Mouse (Mus musculus) right cerebral cortex, adult 18-20 months (tissue): ENCODE measurements around the gene Klc3.

ENCODE experiments used
- DNase-seq: peaks from one replicate; pipeline ENCODE4 v3.0.0; 2022; ENCODE audit warnings: mixed read lengths

Klc3 gene

DNA sequence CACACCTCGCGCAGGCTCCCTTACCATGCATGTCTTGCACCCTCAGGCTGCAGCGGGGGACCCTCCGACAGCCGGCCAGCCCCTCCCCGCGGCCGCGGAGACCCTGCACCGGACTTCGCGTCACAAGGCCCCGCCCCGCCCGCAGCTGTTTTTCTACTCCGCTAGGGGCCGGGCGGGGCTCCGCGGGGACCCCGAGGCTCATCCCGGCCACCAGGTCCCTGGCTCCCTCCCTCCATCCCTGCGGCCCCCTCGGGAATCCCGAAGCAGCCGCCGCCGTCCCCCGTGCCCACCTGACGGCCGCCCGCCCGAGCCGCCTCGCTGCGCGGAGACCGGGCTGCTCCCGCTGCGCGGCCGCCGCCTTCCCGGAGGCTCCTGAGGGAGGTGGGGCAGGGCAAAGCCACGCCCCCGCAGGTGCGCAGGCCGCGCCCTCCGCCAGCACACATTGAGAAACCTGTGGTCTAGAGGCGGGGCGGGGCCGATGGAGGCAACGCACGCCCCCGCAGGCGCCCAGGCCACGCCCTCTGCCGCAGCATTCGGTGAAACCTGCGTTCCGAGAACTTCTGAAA, at the start of gene Klc3:
Gene Klc3, minus strand, starts transcription at position 374 of the 566 bp plus-strand sequence.
- DNase-seq = no peak

DNA sequence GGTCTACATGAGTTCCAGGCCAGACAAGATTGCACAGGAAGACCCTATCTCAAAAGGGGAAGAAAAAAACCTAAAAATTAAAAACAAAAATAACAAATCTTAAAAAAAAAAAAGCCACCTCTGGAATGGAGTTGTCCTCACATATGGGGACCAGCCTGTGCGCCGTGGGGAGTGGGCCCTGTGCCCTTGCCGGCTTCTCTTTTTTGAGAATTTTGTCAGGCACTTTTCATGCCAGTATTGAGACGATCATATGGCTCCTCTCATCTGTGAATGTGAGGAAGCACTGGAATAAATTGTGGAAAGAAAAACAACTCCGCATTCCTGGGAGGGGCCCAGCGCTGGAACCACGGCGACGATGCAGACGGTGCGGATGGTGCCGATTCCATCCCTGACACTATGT, 45.3 kb upstream of the Klc3 start:
- DNase-seq = no peak

DNA sequence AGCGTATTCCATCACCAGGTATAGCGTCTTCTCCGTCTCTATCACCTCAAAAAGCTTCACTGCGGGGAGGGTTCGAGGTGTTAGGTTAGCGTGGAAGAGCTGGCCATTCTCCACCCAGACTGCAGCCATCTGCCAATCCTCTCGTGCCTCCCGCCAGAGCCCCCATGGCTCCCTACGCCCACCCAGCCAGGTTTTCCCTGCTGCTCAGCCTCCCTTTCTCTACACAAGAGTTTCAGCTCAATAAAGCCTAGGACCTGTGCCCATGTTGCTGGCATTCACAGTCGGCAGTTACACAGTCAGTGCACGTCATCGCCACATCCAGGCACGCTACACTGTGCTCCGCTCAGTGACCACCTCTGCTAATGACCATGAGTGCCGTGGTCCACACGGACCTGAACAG, 43.8 kb upstream of the Klc3 start:
- DNase-seq = peak; percentile 40

DNA sequence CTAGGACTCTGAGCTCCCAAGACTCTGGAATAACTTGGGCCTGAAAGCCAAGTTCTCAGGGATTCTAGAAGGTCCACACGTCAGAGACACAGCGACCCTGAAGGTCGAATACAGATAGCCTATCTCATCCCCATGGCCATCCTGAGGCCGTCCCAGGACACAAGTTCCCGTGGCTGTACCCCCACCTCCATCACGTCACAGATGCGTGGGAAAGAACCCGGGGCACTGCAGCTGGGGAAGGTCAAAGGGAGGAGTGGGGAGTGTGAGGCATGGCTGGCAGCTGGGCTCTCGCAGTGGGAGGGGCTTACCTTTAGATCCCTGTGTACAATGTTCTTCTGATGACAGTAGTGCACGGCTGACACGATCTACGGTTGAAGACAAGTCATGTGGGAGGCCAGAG, 40.9 kb upstream of the Klc3 start:
- no peak for DNase-seq

DNA sequence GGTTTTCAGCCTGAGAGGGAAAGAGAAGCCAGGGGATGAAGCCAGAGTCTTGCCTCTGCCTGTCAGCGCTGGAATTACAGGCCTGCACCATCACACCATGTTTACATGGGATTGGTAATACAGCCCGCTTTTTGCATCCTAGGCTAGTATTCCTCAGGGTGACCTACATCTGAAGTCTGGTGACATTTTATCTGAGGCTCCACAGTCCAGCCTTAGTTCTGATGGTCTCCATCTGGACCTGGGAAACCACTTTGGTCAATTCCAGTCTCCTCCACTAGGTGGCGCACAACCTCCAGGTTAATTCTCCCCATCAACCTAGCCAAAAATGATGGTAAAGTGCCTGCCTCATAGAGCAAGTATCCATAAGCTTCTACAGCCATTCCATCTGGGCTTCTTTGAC, 39.4 kb upstream of the Klc3 start:
- peak; percentile 73 for DNase-seq

DNA sequence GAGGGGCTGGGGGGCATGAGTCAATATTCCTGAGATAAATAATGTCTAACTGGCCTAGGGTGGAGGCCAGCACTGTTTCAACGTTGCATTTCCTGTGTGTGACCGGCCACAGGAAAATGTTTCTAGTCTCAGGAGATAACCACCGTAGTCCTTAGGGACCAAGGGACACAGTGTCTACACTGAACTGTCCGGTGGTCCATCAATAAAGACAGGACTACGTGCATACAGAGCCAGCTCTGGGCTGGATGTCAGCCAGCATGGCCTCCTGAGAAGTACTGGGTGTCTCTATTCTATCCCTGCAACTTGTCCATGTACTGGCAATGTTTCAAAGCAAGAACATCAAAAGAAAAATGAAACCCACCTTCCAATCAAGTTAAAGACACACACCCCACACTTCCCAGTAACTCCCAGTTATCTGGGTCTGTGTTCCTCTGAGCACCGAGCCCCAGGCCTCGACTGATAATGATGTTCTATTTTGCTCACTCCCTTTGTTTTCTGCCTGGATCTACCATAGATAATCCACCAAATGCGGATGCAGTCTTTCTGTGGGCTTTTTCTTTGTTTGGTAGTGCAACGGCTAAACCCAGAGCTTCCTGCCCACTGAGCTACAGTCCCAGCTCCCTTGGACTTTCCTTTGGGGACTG, 37.7 kb upstream of the Klc3 start:
- DNase-seq = no peak

DNA sequence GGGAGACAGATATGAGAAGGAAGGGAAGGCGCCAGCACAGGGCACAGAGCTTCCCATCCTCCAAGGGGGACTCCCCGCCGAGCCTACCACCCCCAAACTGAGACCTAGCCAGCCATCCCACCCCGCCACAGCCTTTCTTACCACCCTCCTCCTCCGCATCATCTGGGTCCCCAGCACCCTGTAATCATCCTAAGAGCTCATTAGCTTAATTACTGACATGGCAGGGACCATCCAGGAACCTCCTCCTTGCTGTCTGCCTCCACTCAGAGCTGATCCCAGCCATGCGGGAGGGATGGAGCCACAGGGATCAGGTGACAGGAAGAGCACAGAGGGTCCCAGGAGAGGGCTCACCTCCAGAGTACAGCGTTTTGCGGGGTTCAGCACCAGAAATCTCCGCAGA, 33.1 kb upstream of the Klc3 start:
- DNase-seq = no peak

DNA sequence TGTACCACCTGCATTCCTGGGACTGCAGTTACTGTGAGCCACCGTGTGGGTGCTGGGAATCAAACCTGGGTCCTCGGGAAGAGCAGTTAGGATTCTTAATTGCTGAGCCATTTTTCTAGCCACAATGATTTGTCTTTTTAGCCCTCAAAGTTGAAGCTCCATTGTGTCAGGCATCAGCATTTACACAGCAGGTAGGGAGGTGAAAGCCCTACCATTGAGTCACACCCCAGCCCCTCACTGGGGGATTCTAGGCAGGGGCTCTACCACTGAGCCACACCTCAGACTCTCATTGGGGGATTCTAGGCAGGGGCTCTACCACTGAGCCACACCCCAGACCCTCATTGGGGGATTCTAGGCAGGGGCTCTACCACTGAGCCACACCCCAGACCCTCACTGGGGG, 32.4 kb upstream of the Klc3 start:
- no peak for DNase-seq

DNA sequence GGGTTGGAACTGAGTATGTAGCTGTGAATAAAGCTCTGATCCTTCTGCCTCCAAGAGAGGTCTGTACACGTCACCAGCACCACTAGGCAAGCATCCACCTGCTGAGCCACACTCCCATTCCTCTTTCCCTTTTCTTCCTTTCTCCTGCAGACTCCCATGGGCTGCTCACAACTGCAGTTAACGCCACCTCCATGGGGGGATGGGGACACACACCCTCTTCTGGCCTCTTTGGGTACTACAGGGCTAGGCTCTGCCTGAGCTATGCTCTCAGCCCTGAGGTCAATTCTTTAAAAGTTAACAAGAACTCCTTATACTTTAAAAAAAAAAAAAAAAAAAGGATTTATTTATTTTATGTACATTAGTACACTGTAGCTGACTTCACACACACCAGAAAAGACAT, 28.6 kb upstream of the Klc3 start:
- no peak for DNase-seq

DNA sequence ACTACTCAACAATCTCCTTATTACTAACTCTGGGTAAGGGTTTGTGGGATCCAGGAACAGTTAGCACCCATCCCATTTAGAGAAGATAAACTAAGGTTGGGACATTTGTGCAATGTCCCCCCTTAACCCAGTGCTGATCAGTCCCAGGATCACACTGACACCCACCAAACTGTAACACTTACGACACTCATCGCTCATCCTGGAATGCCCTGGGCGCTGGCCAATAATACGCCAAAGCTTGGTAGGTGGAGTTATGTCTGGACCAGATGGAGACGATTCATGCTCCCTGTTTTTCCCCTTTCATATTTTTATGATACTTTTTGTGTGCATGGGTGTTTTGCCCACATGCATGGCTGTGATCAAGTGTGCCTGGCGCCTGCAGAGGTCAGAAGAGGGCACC, 26.5 kb upstream of the Klc3 start:
- DNase-seq = no peak

DNA sequence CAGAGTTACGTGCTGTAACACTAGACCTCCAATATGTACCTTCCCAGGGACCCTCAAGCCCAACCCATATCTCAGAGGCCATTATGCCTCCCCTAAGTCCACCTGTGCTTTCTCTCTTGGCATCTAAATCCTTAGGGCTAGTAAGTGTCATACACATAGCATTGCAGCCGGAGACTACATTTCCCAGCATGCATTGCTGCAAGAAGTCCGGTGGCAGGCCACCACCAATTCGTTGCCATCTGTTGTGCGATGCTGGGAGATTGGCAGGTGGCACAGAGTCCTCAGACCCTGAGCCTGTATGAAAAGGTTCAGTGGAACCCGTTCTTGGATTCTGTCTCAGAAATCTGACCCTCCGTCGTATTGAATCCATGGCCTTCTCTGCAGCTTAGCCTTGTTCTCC, 25.8 kb upstream of the Klc3 start:
- no peak for DNase-seq

DNA sequence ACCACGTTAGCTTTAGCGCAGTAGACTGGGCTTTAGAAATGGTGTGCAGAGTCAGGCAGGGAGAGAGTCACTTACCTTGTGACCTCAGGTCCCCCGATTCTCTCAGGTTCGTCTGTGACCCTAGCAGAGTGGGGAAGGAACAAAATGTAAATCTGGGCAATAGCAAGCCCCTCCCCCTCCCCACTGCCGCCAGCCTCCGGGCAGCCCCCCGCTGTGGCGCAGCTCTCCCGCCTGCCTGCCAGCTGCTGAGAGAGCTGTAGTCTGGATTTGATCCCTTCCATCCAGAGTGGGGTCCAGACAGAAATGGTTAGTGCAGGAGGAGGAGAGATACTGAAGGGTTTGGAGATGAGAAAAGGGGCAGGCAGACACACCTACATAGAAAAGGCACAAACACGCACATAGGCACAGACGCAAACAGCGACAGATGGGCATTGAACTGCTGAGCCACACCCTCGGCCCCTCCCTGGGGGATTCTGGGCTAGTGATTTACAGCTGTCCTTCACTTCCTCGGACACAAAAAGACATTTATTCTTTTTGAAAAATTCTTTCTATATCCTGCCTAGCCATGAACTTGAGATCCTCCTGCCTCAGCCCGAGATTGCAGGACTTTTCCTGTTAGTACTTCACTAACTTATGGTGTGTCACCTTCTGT, 24.2 kb upstream of the Klc3 start:
- no peak for DNase-seq

DNA sequence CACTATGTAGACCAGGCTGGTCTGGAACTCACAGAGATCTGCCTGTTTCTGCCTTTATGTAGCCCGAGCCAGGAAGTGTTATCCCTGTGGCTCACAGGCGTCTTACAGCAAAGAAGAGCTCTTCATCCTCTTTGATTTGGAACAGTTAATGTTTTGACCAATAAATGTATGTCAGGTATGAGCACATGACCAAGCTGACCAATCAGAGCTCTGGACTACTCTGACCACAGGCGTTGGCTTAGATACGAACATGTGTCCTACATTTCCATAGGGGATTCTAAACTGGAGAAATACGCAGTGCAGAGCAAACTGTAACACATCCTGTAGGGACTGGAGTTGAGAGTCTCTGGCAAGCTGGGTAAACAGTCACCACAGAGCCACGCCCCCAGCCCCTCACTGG, 23.0 kb upstream of the Klc3 start:
- no peak for DNase-seq

DNA sequence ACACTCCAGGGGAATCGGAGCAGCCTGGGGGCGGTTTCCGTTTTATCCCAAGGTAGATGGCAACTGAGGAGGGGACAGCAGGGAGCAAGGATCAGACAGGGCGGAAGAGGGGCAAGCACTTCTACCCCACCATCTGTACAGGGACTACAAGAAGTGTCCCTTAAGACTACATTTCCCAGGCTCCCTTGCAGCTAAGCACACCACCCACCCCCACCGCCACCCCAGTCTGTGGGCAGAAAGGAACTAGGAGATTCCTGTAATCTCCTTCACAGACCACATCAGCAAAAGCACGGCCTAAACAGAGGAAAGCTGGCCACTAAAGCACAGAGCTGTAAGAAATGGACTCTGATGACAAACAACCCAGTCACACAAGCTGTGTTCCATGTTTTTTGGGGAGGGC, 22.4 kb upstream of the Klc3 start:
- peak; percentile 60 for DNase-seq

DNA sequence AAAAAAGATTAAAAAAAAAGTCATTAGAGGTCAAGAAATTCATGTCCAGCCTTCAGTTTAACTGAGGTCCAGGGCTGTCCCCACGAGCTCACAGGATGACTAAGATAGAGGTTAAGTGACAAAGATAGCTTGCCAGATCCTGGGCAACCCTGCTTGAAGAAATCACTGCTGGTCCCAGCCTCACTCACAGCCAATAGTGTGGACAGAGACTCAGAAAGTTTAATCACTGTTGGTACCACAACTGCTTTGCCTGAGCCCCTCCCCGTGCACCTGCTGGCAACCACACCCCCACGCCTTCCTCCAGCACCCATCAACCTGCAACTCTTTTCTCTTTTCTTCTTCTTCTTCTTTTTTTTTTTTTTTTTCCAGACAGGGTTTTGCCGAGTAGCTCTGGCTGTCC, 20.1 kb upstream of the Klc3 start:
- no peak for DNase-seq

DNA sequence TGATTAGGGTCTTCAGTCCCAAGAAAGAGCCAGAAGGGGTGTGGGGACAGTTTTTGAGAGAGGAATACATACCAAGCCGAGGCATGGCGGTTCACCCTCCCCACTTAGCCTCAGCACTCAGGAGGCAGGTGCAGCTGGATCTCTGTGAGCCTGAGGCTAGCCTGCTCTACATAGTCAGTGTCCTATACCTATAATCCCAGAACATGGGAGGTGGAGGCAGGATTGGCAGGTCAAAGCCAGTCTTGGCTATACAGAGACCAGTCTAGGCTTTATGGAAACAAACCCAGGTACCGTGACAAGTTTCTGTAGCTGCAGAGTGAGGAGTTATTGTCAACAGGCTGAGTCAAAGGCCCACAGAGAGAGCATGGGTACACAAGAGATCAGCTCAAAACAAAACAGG, 19.2 kb upstream of the Klc3 start:
- DNase-seq = no peak

DNA sequence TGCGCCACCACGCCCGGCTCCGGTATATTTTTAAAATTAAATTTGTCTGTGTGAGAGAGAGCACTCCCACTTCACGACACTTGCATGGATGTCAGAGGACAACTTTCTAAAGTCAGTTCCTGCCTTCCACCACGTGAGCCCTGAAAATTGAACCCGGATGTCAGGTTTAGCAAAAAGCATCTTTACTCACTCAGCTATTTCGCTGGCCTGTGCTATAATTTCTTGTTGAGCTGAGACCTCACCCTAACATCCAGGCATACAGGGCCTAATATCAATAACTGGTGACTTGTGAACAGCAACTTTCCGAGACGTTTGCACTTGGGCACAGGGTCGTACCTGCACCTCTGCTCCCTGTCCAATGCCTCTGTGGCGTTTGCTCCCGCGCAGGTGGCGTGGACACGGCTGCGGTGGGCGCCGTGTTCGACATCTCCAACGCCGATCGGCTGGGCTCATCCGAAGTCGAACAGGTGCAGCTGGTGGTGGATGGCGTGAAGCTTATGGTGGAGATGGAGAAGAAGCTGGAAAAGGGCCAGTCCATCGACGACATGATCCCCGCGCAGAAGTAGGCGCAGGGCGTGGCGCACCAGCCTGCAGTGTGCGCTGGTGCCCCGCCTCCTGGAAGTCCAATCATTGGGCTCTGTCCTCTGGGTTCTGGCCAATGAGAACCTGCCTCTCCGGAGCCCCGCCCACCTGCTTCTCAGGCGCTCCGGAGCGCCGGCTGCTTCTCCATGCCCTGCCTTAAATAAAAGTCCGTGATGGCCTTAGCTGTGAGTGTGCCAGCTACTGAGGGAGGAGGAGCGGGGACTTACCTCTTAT, 17.1 kb upstream of the Klc3 start:
- peak; percentile 95 for DNase-seq

DNA sequence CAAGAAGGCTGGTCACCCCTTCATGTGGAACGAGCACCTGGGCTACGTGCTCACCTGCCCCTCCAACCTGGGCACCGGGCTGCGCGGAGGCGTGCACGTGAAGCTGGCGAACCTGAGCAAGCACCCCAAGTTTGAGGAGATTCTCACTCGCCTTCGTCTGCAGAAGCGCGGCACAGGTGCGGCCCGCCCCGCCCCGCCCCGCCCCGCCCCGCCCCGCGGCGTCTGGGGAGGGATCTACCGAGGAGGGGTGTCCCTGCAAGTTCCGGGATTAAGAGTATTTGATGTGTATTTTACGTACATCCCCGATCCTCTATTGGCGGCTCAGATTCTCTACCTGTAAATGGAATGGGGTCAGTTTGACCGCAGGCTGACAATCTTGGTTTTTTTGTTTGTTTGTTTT, 16.2 kb upstream of the Klc3 start:
- DNase-seq = no peak

DNA sequence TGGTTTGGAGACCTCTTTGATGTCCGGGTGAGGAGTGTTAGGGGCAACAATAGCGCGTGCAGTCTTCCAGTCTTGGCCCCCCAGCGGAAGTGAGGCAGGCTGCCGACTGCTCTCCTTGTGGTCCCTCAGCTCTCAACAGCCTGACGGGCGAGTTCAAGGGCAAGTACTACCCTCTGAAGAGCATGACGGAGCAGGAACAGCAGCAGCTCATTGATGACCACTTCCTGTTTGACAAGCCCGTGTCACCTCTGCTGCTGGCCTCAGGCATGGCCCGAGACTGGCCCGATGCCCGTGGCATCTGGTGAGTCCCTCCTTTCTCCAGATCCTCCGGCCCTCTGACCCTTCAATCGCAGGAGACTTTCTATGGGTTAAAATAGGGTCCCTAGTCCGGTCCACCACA, 12.7 kb upstream of the Klc3 start:
- no peak for DNase-seq

DNA sequence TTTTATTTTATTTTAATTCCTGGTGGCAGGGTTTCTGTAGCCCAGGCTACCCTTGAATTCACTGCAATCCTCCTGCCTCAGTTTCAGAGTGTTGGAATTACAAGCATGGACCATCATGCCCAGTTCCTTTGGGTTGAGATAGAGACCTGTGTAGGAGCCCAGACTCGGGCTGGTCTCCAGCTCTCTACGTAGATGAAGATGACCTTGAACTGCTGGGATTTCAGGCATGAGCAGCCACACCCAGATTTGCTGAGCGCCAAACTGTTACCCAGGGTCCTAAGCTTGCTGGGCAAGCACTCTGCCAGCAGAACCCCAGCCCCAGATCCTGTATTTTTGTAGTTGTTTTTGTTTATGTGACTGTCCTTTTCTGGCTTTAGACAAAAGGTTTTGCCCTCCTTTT, 9.6 kb upstream of the Klc3 start:
- no peak for DNase-seq

DNA sequence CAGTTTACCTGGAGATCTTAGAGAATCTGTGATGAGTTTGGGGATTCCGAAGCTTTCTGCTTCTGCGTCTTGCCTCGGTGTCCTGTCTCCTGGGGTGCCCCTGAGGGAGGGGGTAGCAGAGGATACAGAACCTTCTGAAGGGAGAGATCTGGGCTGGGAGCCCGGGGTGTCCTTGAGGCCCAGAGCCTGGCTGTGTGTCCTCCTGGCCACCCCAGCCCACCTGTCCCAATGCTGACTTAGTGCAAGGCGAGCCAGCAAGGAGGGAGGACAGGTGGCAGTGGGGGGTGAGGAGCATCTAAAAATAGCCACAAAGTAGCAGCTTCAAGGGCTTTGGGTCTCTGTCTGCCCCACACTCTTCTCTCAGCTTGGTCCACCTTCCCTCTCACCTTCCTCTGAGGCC, 7.9 kb upstream of the Klc3 start:
- no peak for DNase-seq

DNA sequence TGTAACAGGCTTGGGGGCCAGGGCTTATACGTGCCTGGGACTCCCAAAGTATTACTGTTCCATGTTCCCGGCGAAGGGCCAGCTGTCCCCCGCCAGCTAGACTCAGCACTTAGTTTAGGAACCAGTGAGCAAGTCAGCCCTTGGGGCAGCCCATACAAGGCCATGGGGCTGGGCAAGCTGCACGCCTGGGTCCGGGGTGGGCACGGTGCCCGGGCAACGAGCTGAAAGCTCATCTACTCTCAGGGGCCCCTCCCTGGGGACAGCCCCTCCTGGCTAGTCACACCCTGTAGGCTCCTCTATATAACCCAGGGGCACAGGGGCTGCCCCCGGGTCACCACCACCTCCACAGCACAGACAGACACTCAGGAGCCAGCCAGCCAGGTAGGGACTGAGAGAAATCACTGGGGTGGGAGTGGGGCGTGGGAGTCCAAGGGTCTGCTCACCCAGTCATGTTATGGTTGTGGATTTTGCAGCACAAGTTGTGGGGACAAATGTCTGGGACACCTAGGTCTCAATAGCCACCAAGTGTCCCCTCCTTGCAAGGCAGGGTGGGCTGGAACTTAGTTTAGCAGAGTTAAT, 7.0 kb upstream of the Klc3 start:
- no peak for DNase-seq

DNA sequence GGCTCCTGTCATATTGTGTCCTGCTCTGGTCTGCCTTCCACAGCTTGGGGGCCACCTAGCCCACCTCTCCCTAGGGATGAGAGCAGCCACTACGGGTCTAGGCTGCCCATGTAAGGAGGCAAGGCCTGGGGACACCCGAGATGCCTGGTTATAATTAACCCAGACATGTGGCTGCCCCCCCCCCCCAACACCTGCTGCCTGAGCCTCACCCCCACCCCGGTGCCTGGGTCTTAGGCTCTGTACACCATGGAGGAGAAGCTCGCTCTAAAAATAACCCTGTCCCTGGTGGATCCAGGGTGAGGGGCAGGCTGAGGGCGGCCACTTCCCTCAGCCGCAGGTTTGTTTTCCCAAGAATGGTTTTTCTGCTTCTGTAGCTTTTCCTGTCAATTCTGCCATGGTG, 5.8 kb upstream of the Klc3 start:
- DNase-seq = no peak

DNA sequence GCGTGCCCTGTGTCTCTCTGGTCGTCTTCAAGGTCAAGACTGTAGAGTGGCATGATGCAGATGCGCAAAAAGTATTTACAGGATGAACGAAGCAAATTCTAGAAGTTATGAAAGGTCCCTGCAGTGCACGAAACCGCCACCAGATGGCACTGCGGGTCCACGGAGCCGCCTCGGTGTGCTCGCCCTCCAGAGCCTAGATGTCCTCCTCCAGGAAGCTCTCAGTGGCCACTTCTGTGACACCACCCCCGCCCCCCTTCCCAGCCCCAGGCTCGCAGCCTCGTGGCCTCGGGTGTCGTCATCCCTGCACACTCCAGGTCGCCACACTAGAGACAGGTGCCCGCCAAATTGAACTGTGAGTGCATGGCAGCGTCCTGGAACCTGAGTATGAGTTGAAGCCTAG, 1.5 kb upstream of the Klc3 start:
- peak; percentile 64 for DNase-seq
